Mouse (Mus musculus) left cerebral cortex, adult 11 months (tissue): ENCODE measurements at regions not wholly inside any gene's neighbourhood (a gene's known extent, or its start where the extent isn't known, plus 50 kb on each side); places are given as distances from the start of the nearest gene placed in this dataset.

Experiments
- DNase-seq: peaks from one replicate; pipeline ENCODE4 v3.0.0; 2022; ENCODE audit warnings: low spot score

- no peak for DNase-seq
Observed at GRCm38 (mm10) chr2:148175251-148175927, 128.6 kb upstream of the Foxa2 start.

DNA sequence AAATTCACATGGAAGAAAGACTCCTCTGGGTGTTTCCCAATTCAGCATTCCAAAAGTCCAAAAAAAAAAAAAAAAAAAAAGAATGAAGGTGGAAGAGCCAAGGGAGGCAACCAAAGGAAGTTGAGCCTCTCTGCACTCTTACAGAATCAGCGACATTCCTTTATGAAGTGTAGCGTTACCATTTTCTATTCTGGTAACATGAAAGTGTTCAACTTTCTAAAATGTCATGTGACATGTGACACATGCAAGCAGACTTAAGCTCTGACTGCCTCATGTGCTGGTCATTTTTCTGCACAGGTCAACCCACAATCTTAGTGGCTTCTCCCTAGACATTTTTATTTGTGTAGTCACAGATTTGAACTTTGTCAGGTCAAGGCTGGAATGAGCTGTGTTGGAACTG is 133.5 kb upstream of the Foxa2 start:
- no peak for DNase-seq

DNA sequence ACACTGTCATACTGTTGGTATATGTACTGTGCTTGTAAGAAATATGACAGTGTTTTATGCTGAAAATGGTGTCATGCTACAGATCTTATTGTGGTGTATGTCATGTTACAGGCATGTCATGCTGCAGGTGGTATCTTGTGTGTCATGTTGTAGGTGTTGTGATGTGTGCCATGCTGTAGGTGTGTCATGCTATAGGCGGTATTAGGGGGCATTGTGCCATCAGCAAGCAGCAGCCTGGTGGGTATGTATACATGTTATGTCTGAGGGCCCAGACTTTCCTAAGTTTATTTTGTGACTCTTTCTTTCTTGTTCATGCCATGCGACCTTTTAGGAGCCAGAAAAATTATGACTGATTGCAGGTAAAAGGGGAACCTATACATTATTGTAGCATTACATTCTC is 134.7 kb upstream of the Foxa2 start:
- DNase-seq, result no peak

DNA sequence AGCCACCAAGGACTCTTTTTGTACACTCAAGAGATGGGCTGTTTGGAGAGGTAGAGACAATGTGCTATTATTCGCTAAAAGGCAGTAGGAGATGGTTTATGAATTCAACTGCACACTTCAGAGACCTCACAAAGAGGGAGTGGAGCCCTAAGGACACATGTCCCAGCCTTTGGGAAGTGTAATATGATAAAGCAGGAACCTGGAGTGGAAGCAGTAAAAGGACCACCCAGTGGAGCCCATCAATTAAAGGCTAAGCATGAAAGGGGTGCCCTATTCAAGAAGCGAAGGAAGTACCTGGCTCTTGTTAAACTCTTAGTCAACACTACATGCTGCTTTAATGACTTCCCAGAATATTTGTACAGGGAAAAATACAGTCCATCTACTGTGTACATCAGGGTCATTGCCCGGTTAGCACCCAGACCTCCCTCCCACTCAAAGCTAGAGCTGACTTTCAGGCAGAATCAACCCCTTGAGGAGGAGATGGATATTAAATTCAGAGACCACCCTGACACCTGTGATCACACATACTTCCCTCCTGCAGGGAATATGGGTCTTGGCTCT is 135.8 kb upstream of the Foxa2 start:
- DNase-seq, result no peak

GRCm38 (mm10) chr2:148184801-148185212 is 138.0 kb upstream of the Foxa2 start:
- no peak for DNase-seq

DNA sequence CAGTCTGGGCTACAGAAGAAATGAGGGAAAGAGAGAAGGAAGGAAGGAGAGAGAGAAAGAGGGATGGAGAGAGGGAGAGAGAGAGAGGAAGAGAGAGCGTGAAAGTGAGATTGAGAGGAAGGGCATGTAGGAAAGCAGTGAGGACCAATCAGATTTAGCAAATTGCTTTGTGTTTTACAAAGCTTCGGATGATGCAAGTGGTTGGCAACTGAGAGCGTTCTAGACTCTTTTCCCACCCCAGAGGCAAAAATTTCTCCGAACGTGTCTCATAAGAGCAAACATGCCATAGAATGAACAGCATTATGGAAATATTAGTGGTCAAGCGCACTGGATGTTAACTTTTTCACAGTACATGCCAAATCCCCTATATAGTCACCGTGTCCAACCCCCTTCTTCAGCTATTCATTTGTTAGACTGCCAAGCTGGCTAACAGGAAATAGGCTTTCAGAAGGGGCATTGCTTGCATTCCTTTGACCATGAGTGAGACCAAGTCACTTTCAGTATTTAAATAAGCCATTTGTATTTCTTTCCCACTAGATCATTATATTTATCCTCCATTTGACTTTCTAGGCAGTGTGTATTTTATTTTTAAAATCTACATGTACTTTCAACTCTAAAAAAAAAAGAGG is 139.7 kb upstream of the Foxa2 start:
- DNase-seq, result no peak

DNA sequence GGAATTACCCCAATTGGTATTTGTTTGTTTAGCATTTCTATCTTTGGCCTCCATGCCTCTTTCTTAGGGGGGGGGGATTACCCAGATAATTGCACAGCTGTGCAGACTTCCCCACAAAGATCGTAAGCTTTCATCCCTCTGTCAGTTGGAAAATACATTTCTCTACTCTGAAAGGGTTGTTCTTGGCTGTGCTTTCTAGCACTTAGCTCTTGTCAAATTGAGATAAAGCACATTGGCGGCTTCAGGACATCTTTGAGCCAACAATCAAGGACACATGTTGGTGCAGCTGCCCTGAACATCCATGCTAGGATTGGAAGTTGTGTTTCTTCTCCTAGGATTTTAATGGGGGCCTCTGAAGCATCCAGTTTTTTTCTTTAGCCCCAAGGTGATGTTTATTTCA is 142.1 kb upstream of the Foxa2 start:
- DNase-seq, result no peak

DNA sequence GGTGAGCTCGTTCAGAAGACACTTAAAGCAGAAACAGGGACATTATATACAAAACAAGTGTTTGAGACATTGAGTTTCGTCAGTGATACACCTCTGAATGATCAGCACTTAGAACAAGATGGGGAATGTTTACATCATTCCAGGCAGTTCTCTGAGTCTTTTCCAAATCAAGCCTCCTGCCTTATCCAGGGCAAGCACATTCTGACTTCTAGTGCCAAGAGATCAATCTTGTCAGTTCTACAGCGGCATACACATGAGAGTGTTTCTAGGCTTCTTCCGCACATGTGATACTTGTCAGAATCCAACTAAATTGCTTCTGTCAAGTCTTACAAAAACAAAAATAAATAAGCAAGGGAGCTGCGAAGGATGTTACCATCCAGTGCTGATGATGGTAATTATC is 142.5 kb upstream of the Foxa2 start:
- DNase-seq, result no peak

- no peak for DNase-seq
Observed at GRCm38 (mm10) chr2:148192946-148193345, 146.2 kb upstream of the Foxa2 start.

- DNase-seq, result no peak
Observed at GRCm38 (mm10) chr2:148197375-148198015, 150.7 kb upstream of the Foxa2 start.

GRCm38 (mm10) chr2:148206633-148207032 is 159.9 kb upstream of the Foxa2 start:
- peak; percentile 27 for DNase-seq

DNA sequence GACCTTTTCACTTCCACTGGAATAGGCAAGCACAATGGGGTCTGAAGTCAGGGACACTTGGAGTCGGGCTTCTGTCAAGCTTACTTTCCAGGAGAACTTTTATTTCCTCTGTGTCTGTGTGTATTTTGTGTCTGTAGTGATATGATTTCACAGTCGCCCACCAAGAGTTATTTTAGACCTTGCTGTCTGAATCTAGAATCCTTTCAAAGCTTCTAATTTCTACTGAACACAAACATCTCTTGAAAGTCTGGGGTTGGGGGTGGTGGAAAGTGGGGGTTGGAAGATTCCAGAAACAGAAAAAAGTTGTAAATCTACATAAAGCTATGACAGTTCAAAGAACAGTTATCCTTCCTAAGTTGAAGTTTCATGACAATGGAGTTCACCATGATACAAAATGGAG is 164.0 kb upstream of the Foxa2 start:
- peak; percentile 29 for DNase-seq

DNA sequence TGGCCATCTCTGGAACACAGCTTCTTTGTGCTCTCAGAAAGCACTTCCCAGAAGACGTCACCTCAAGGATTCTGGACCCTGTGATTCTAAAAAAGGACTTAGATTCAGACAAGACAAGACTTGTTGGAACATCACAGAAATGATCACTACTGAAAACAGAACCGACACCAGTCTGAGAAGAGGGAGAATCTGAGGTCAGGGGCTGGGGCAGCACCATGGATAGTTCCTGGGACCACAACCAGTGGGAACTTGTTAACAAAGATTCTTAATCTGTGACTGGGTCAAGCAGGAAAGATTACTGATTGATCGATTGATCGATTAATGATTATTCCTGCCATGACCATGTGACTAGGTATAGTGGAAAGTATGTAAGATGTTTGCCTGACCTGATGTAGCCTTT is 170.4 kb upstream of the Foxa2 start:
- DNase-seq, result no peak

DNA sequence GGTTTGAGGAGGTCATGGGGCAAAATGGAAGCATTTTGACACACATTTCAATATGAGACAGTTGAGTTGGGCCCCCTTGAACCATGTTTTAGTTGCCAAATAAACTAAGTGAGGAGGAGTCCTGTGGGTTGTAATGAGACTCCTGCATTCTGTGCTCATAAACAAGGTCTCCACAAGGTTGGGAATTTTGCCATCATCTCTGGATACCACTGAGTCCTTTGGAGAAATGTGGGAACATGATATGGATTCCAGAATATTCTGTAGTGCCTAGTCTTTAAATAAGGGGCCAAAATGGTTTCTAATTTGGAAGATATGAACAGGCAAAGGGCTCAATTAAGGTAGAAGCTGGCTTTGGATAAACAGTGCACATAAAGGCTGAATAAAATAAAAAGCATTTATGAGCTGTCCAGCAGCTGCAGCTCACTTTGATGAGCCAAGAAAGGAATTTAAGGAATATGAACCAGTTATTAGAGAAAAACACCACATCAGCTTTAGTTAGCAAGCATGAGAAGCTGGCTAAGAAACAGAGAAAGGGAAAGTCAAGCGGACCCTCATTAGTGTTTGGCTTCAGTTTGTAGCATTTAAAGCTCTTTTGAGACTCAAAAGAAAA is 161.3 kb upstream of the Sstr4 start:
- no peak for DNase-seq

GRCm38 (mm10) chr2:148237121-148237520 is 158.0 kb upstream of the Sstr4 start:
- DNase-seq, result no peak

GRCm38 (mm10) chr2:148239046-148239445 is 156.1 kb upstream of the Sstr4 start:
- DNase-seq, result no peak

DNA sequence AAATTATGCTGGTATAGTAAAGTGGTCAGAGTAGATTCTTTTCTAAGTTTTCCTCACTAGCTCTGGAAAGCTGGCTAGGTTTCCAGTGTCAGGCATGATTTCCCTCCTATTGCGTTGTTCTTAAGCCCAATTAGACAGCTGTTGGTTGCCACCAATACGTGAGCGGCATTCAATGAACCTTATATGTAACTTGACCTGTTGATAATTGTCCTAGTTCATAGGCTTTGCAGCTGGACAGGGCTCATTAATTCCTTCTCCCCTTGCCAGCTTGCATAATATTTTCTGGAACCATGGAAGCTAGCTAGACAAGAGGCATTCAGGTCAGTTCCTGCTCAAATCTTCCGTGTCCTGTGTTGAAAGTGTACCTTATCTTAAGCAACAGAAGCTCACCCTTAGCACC is 152.9 kb upstream of the Sstr4 start:
- DNase-seq, result no peak

- no peak for DNase-seq
Observed at GRCm38 (mm10) chr2:148245575-148245974, 149.6 kb upstream of the Sstr4 start.

GRCm38 (mm10) chr2:148250902-148251301 is 144.2 kb upstream of the Sstr4 start:
- no peak for DNase-seq

- no peak for DNase-seq
Observed at GRCm38 (mm10) chr2:148255662-148256061, 139.5 kb upstream of the Sstr4 start.

DNA sequence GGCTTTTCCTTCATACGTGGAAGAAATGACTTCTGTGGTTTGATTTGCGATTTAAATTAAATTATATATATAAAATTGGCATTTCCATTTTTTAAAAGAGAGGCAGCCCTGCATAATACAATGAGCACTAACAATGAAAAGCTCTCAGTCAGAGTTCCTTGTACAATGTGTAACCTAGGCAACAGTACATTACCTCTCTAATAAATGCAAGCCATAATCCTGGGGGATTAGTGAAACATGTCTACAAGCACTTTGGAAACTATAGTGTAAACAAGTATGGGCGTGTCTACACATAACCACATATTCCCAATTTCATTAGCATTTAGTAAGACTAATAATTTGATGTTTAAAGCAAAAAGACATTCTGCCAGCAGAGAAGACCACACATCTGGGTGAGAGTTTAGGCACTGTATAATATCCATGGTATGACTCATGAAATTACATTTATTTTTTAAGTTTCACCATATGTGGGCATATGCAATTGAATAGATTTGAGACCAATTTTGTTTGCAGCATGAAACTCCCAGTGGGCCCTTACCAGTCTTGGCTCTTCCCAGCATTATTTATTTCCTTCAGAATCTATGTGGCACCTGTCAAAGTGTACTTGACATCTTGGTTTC is 130.9 kb upstream of the Sstr4 start:
- DNase-seq, result no peak

DNA sequence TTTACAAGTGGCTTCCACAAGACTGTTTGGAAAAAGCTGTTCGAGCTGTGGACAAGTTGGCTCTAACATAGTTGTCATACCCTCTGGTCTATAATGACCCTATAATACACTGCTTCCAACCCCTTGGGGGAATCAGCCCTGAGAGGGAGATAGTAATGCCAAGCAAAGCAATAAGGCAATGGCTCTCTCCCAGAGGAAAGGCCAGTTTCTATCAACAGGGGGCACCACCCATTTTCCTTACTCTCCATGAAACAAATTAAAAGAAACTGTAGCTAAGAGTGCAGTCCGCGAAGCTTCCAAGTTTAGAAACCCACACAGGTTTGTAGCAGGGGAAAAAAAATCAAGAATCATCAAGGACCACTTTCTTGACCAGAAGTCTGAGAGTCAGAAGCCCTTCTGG is 115.9 kb upstream of the Sstr4 start:
- no peak for DNase-seq
